Mouse (Mus musculus) thymus, postnatal 4 days (tissue): ENCODE data around the gene Srl.
"Not testable (repeated sequence)": the region's sequence is repeated elsewhere in the genome, so short reads cannot be mapped to it uniquely, and the experiment has no call there.

Experiments used
- DNase-seq: peaks from one replicate; pipeline ENCODE4 v3.0.0; 2021

The Srl gene

GRCm38 (mm10) chr16:4552829-4553550 is 11.4 kb upstream of the Srl start:
- peak; percentile 51 for DNase-seq

- DNase-seq = no peak
Observed at GRCm38 (mm10) chr16:4551885-4552284, 10.3 kb upstream of the Srl start.

- peak; percentile 74 for DNase-seq
Observed at GRCm38 (mm10) chr16:4551056-4551455, 9.4 kb upstream of the Srl start.

GRCm38 (mm10) chr16:4548953-4549688 is 7.5 kb upstream of the Srl start:
- DNase-seq = peak; percentile 46

- DNase-seq = no peak
Observed at GRCm38 (mm10) chr16:4547611-4548010, 6.0 kb upstream of the Srl start.

GRCm38 (mm10) chr16:4546838-4547237 is 5.2 kb upstream of the Srl start:
- no peak for DNase-seq

GRCm38 (mm10) chr16:4544845-4545244 is 3.2 kb upstream of the Srl start:
- DNase-seq = no peak

- no peak for DNase-seq
Observed at GRCm38 (mm10) chr16:4543266-4543665, 1.6 kb upstream of the Srl start.

- DNase-seq = no peak
Observed at GRCm38 (mm10) chr16:4542236-4542774, 689 bp upstream of the Srl start.

GRCm38 (mm10) chr16:4541033-4541432 is 583 bp downstream of the Srl start:
- no peak for DNase-seq

- no peak for DNase-seq
Observed at GRCm38 (mm10) chr16:4540064-4540775, 1.4 kb downstream of the Srl start.

- DNase-seq = no peak
Observed at GRCm38 (mm10) chr16:4539521-4539920, 2.1 kb downstream of the Srl start.

- no peak for DNase-seq
Observed at GRCm38 (mm10) chr16:4537616-4538358, 3.8 kb downstream of the Srl start.

- DNase-seq = not testable (repeated sequence)
Observed at GRCm38 (mm10) chr16:4527373-4527772, 14.2 kb downstream of the Srl start.

- no peak for DNase-seq
Observed at GRCm38 (mm10) chr16:4523313-4524004, 18.2 kb downstream of the Srl start.

GRCm38 (mm10) chr16:4522879-4523278 is 18.7 kb downstream of the Srl start:
- DNase-seq = no peak

GRCm38 (mm10) chr16:4521735-4522530 is 19.7 kb downstream of the Srl start:
- DNase-seq = no peak

- no peak for DNase-seq
Observed at GRCm38 (mm10) chr16:4521074-4521667, 20.4 kb downstream of the Srl start.

- no peak for DNase-seq
Observed at GRCm38 (mm10) chr16:4520673-4521072, 20.9 kb downstream of the Srl start.

GRCm38 (mm10) chr16:4519825-4520224 is 21.8 kb downstream of the Srl start:
- no peak for DNase-seq

GRCm38 (mm10) chr16:4519157-4519556 is 22.5 kb downstream of the Srl start:
- DNase-seq = no peak
